Mouse (Mus musculus) intestine, postnatal 0 days (tissue): ENCODE results near the gene Gtf2i. TPM values are rescaled to one million over a fixed set of nuclear protein-coding genes. Genes with fewer than 3 reads are reported as not detected.

Experiments used
- ATAC-seq: fragments of 200-750 bp; cut with Nextera tagmentation; 2 replicates; pipeline ENCODE4 v1.8.0; 2017; ENCODE audit warnings: mild to moderate bottlenecking, moderate TSS enrichment, moderate library complexity
- H3K27ac ChIP-seq: fragments of 300-500 bp; sonication (generic); 2 replicates; pipeline ENCODE4 v1.5.1; 2014; ENCODE audit warnings: mild to moderate bottlenecking, low read depth, low read length, moderate library complexity
- H3K27me3 ChIP-seq: fragments of 300-500 bp; sonication (generic); replicated peaks from 2 replicates; pipeline ENCODE4 v1.6.1; 2014; ENCODE audit warnings: low read length, mixed read lengths; ENCODE audit not compliant: control insufficient read depth, insufficient read depth
- H3K36me3 ChIP-seq: fragments of 300-500 bp; sonication (generic); 2 replicates; pipeline ENCODE4 v1.6.1; 2014; ENCODE audit warnings: mild to moderate bottlenecking, moderate library complexity; ENCODE audit not compliant: control insufficient read depth, insufficient read depth
- H3K4me1 ChIP-seq: fragments of 300-500 bp; sonication (generic); replicated peaks from 2 replicates; pipeline ENCODE4 v1.6.1; 2014; ENCODE audit warnings: antibody characterized with exemption, low read length, mixed read lengths; ENCODE audit not compliant: control insufficient read depth, insufficient read depth
- H3K4me2 ChIP-seq: fragments of 300-500 bp; sonication (generic); replicated peaks from 2 replicates; pipeline ENCODE4 v1.6.1; 2014; ENCODE audit warnings: low read depth, mild to moderate bottlenecking, moderate library complexity
- H3K4me3 ChIP-seq: fragments of 300-500 bp; sonication (generic); 2 replicates; pipeline ENCODE4 v1.5.1; 2014; ENCODE audit warnings: low read depth, low read length
- H3K9ac ChIP-seq: fragments of 300-500 bp; sonication (generic); 2 replicates; pipeline ENCODE4 v1.6.1; 2014; ENCODE audit warnings: mild to moderate bottlenecking, low read depth, low read length
- H3K9me3 ChIP-seq: fragments of 300-500 bp; sonication (generic); 2 replicates; pipeline ENCODE4 v1.6.1; 2016; ENCODE audit warnings: mixed run types; ENCODE audit not compliant: control insufficient read depth
- CTCF ChIP-seq: sonication (generic); IDR thresholded peaks from 2 replicates; pipeline ENCODE4 v1.5.1; 2016; ENCODE audit warnings: low read depth, mild to moderate bottlenecking, control low read depth, antibody characterized with exemption, moderate library complexity
- WGBS: fragments of 180-500 bp; shearing (Covaris S2); extraction: QIAGEN DNeasy Blood & Tissue Kit; methylation state at CpG from one replicate; pipeline ENCODE4 v1.1.7; 2014; 5-methylcytosine and 5-hydroxymethylcytosine counted together
- polyA plus RNA-seq: library from polyadenylated mRNA; unstranded; fragments of >200 nt; fragmentation: Nextera tagmentation; extraction: Ambion mirVana; gene quantifications from 2 replicates; pipeline ENCODE4 v1.2.1, GENCODE M21; 2015

The Gtf2i gene
- polyA plus RNA-seq, 1 experiment from 2014 or later, result 53.4 TPM

GRCm38 (mm10) chr5:134277109-134277508 is 37.5 kb downstream of the Gtf2i start:
- no peak for TF ChIP-seq CTCF
- Histone ChIP-seq H3K27me3 (no peaks in the 10 kb centered on the region), H3K4me3 (no peak overlapping the region), H3K36me3 (peaks cover 84% of the 10 kb centered on the region), H3K4me1 (no peaks in the 10 kb centered on the region), H3K27ac (no peak overlapping the region), H3K9ac (no peak overlapping the region), H3K9me3 (no peaks in the 10 kb centered on the region), H3K4me2 (no peak overlapping the region)
- no peak for ATAC-seq
- WGBS, result 80% methylated on average over 4 of the region's 4 CpGs

GRCm38 (mm10) chr5:134275556-134275955 is 39.0 kb downstream of the Gtf2i start:
- no peak for ATAC-seq
- Histone ChIP-seq H3K9me3 (no peaks in the 10 kb centered on the region), H3K27ac (no peak overlapping the region), H3K4me1 (no peaks in the 10 kb centered on the region), H3K27me3 (no peaks in the 10 kb centered on the region), H3K36me3 (peaks cover 89% of the 10 kb centered on the region), H3K4me2 (peak overlapping the region; percentile 9; the same call in 1 of the 2 replicates), H3K4me3 (no peak overlapping the region), H3K9ac (no peak overlapping the region)
- no peak for TF ChIP-seq CTCF
- WGBS, result 81% methylated on average over 10 of the region's 10 CpGs

GRCm38 (mm10) chr5:134275021-134275420 is 39.5 kb downstream of the Gtf2i start:
- WGBS, result 54% methylated on average over 11 of the region's 11 CpGs
- Histone ChIP-seq H3K9ac (no peak overlapping the region), H3K27ac (no peak overlapping the region; the same call in 1 of the 2 replicates), H3K4me3 (no peak overlapping the region), H3K4me2 (peak overlapping the region; percentile 9; the same call in 1 of the 2 replicates), H3K36me3 (peaks cover 89% of the 10 kb centered on the region), H3K27me3 (no peaks in the 10 kb centered on the region), H3K9me3 (no peaks in the 10 kb centered on the region), H3K4me1 (no peaks in the 10 kb centered on the region)
- no peak for TF ChIP-seq CTCF
- no peak for ATAC-seq

GRCm38 (mm10) chr5:134273761-134274160 is 40.8 kb downstream of the Gtf2i start:
- H3K4me1 ChIP-seq, result no peaks in the 10 kb centered on the region
- WGBS, result 84% methylated on average over 8 of the region's 8 CpGs
- no peak overlapping the region for H3K4me3 ChIP-seq
- no peak overlapping the region for H3K9ac ChIP-seq
- H3K36me3 ChIP-seq, result peaks cover 88% of the 10 kb centered on the region
- H3K4me2 ChIP-seq, result no peak overlapping the region
- H3K27ac ChIP-seq, result peak overlapping the region; percentile 35; the same call in 1 of the 2 replicates
- H3K27me3 ChIP-seq, result no peaks in the 10 kb centered on the region
- no peaks in the 10 kb centered on the region for H3K9me3 ChIP-seq
- ATAC-seq, result no peak
- TF ChIP-seq CTCF, result no peak

GRCm38 (mm10) chr5:134272761-134273160 is 41.8 kb downstream of the Gtf2i start:
- H3K4me2 ChIP-seq, result no peak overlapping the region
- H3K4me1 ChIP-seq, result no peaks in the 10 kb centered on the region
- TF ChIP-seq CTCF, result no peak
- 84% methylated on average over 11 of the region's 11 CpGs for WGBS
- H3K9me3 ChIP-seq, result no peaks in the 10 kb centered on the region
- no peak for ATAC-seq
- no peak overlapping the region for H3K4me3 ChIP-seq
- peaks cover 88% of the 10 kb centered on the region for H3K36me3 ChIP-seq
- no peak overlapping the region for H3K9ac ChIP-seq
- H3K27ac ChIP-seq, result 0 out of 2 replicates have a peak overlapping the region, but pooled peaks have one; percentile 21
- no peaks in the 10 kb centered on the region for H3K27me3 ChIP-seq

- Histone ChIP-seq H3K4me1 (no peaks in the 10 kb centered on the region), H3K9ac (no peak overlapping the region), H3K4me2 (no peak overlapping the region), H3K36me3 (peaks cover 87% of the 10 kb centered on the region), H3K9me3 (no peaks in the 10 kb centered on the region), H3K27me3 (no peaks in the 10 kb centered on the region), H3K4me3 (no peak overlapping the region), H3K27ac (no peak overlapping the region)
- no peak for TF ChIP-seq CTCF
- no peak for ATAC-seq
- WGBS, result 87% methylated on average over 11 of the region's 11 CpGs
These were observed 43.1 kb downstream of the Gtf2i start for GRCm38 (mm10) chr5:134271421-134271820.

GRCm38 (mm10) chr5:134270566-134270965 is 44.0 kb downstream of the Gtf2i start:
- no peak for TF ChIP-seq CTCF
- Histone ChIP-seq H3K4me3 (no peak overlapping the region), H3K9ac (no peak overlapping the region), H3K4me2 (no peak overlapping the region), H3K9me3 (no peaks in the 10 kb centered on the region), H3K27ac (peak overlapping the region; percentile 5; the same call in 1 of the 2 replicates), H3K4me1 (no peaks in the 10 kb centered on the region), H3K36me3 (peaks cover 89% of the 10 kb centered on the region), H3K27me3 (no peaks in the 10 kb centered on the region)
- no peak for ATAC-seq
- 85% methylated on average over 4 of the region's 4 CpGs for WGBS
